Mouse (Mus musculus) lung, adult 2 months (tissue): ENCODE measurements around the gene Ldlrad3. TPM values are rescaled to one million over a fixed set of nuclear protein-coding genes. Genes with fewer than 3 reads are reported as not detected.
A peak's percentile ranks its signal among the peaks of the same experiment; 100 is the strongest.

ENCODE experiments used
- DNase-seq: peaks from one replicate; pipeline ENCODE4 v3.0.0; 2022
- H3K4me1 ChIP-seq: fragments of 200-500 bp; 2 replicates; pipeline ENCODE4 v1.6.1; 2011; ENCODE audit warnings: low read length; ENCODE audit not compliant: control insufficient read depth, insufficient read depth
- H3K4me3 ChIP-seq: fragments of 200-500 bp; replicated peaks from 2 replicates; pipeline ENCODE3; 2011; ENCODE audit warnings: low read depth, mild to moderate bottlenecking, control low read depth, low read length; ENCODE audit errors: extremely low read depth
- CTCF ChIP-seq: fragments of 200-500 bp; IDR thresholded peaks from 2 replicates; pipeline ENCODE4 v1.5.1; 2011; ENCODE audit warnings: mild to moderate bottlenecking, low read length, control low read depth; ENCODE audit not compliant: insufficient read depth
- POLR2A ChIP-seq: fragments of 200-500 bp; IDR thresholded peaks from 2 replicates; pipeline ENCODE4 v1.6.1; 2011; ENCODE audit warnings: low read depth, mild to moderate bottlenecking, control low read depth, low read length, borderline replicate concordance; ENCODE audit errors: extremely low read depth
- WGBS: fragments of 180-500 bp; shearing (Covaris S2); methylation state at CpG from one replicate; pipeline ENCODE4 v1.1.7; 2018; 5-methylcytosine and 5-hydroxymethylcytosine counted together
- polyA plus RNA-seq: library from polyadenylated mRNA; depleted of rRNA; stranded (reverse); fragments of >200 nt; gene quantifications from 2 replicates; pipeline ENCODE4 v1.2.3, GENCODE M21; 2012

Gene Ldlrad3
- polyA plus RNA-seq, 1 experiment, result 14.6 TPM

DNA sequence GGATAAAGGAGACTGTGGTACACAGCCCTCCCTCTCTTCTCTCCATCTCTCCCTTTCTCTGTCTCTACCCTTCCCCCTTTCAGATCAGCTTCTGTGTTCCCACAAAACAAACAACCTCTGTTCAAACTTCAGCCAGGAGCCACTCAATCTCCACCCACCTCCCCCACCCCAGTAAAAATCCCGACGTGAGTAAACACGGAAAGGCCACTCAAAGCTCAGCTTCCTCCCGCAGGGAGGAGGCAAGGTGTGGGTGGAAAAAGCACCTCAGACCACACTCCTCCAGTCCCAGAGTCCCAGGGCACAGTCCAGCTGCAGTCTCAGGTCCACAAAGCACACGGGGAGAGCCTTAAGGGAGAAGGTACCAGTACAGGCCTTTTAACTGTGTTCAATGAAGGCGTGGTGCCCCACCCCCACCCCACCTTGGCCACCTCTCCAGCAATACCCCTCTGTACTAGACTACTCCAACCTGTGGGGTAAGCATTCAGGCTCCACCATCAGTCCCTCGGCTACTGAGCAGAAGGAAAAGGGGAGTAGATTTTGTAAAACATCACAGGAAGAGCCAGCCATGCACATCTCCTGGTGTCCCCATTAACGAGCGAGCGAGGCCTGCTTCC is 53.1 kb downstream of the Ldlrad3 start:
- 41% methylated on average over 10 of the region's 10 CpGs for WGBS
- TF ChIP-seq POLR2A, result peak; percentile 62; the same call in 1 of the 2 replicates
- TF ChIP-seq CTCF, result no peak
- peak; percentile 44 for DNase-seq
- H3K4me1 ChIP-seq, result peaks cover 9% of the 10 kb centered on the region
- H3K4me3 ChIP-seq, result no peak overlapping the region

DNA sequence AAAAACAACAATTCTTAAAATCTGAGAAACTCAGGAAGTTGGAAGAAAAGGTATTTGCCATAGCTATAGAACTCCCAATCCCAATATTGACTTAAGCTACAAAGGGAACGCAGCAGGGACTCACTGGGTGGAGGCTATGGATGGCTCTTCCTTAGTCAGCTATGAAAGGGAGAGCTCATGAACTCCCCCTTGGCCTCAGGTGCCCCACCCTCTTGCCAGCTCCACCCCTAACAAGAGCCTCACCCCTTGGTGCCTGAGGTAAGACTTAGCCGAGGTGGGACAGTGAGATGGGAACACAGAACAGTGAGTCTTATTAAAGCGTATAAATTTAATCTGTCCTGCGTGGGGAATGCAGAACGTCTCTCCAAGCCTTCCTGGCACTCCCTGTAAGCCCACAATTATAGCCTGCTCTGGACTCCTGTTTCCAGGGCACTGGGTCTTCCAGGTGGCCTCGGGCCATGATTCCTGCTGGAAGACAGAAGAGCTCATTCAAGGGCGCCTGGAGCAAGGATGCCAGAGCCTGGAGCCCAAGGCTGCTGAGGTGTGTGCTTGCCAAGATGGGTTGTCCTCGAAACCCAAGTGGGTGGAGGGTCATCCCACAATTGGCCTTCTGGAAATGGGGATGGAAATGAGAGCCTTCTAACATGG is 55.9 kb downstream of the Ldlrad3 start:
- DNase-seq, result no peak
- H3K4me1 ChIP-seq, result peaks cover 10% of the 10 kb centered on the region
- H3K4me3 ChIP-seq, result no peak overlapping the region
- TF ChIP-seq CTCF, result no peak
- no peak for TF ChIP-seq POLR2A
- WGBS, result 73% methylated on average over 8 of the region's 8 CpGs

DNA sequence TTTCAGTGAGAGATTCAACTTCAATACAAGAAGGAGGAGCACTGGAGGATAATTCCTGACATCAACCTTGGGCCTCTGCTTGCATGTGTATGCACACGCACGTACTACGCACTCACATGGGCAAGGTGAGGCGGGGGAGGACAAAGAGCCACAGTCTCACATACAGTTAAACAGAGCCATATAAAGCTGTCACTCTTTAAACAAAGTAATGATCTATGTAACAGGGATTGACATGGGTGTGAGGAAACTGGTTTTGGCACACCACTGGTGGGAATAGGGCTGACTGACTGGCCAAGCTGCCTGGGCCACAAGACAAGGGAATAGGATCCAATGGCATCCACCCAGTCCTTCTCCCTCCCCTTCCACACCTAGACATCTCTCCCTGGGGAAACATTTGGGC is 57.0 kb downstream of the Ldlrad3 start:
- no peak for DNase-seq
- Histone ChIP-seq H3K4me1 (peaks cover 10% of the 10 kb centered on the region), H3K4me3 (no peak overlapping the region)
- TF ChIP-seq CTCF (no peak), POLR2A (no peak)
- 92% methylated on average over 4 of the region's 4 CpGs for WGBS

DNA sequence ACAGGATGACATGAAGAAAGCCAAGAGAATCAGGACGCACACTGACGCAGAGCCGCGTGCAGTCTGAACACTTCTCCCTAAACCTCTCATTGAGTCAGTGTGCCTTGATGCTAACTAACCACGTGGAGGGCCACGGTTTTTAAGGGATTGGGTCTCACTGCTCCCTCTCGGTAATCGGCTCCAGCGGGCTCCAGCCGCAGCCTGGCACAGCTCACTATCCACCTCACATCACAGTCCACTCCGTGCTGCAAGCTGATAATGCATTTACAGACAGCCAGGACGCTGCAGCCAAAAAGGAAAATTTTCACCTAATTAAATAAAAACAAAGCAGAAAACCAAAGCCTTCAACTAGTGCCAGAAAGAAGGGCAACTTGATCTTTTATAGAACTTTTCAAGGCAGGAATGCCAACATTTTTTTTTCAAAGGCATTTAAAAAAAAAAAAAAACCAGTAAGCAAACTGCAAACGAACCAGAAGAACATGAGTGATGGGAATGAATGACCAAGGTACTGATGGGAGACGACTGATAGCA is 57.6 kb downstream of the Ldlrad3 start:
- no peak for DNase-seq
- WGBS, result 74% methylated on average over 14 of the region's 14 CpGs
- peaks cover 10% of the 10 kb centered on the region for H3K4me1 ChIP-seq
- H3K4me3 ChIP-seq, result no peak overlapping the region
- TF ChIP-seq CTCF, result no peak
- no peak for TF ChIP-seq POLR2A

DNA sequence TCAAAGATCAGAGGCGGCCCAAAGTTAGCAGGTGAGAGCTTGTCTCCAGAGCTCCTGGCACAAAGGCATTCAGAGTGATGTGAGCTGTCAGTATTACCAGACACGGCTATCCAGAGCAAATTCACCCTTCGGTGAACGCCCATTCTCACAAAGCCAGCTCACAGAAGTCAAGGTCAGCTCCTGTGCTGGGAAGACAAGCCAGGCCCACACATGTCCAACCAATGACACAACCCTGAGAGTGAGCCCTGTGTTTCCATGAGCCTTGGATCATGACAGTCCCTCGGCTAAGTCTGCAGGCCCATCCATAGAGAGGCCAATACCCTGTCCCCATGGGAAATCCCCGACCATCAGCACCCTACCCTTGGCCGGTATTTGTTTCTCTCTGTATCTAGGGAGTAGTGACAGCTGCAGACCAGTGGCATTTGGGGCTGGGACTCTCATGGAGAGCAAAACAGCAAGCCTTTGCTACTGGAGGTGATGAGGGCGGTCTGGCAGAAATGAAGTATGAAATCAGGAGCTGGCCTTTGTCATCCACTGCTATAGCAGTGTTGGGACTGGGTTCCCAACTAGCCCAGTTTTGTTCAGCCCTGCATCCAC is 58.3 kb downstream of the Ldlrad3 start:
- no peak for TF ChIP-seq CTCF
- TF ChIP-seq POLR2A, result no peak
- 73% methylated on average over 8 of the region's 8 CpGs for WGBS
- peaks cover 7% of the 10 kb centered on the region for H3K4me1 ChIP-seq
- no peak overlapping the region for H3K4me3 ChIP-seq
- no peak for DNase-seq

DNA sequence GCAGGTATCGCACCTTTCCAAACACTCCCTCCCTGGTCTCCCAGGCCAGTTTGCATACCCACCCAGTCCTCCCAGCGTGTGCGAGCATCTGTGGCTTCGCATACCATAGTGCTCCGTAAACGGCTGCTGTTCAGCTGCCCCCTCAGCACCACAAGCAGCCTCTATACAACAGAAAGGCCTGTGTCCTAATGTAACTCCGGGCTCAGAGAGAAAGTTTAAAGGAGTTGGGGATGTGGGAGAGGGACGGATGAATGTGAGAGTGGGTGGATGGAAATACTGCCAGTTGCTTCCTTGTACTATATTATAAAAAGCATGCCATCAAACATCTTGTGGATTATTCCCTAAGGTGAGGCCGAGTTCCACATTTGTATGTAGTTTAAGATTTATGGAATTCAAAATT is 59.0 kb downstream of the Ldlrad3 start:
- Histone ChIP-seq H3K4me1 (peaks cover 7% of the 10 kb centered on the region), H3K4me3 (no peak overlapping the region)
- WGBS, result 79% methylated on average over 9 of the region's 9 CpGs
- TF ChIP-seq CTCF, result no peak
- TF ChIP-seq POLR2A, result no peak
- DNase-seq, result no peak

DNA sequence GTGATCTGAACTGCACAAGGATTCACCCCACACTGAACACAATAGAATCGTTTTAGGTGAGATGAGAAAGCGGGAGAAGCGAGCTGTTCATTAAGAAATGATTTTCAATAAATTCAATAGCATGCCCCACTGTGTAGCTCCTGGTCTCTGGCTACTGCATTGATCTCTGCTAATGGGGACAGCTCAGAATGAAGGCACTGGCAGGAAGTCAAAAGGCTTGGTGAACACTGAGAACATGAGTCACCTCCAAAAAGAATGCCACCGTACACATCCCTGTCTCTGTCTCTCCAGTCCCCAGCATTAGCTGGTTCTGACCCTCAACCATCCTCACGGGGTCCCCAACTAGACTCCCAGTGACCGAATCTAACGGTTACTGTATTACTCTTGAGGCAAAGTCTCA is 60.1 kb downstream of the Ldlrad3 start:
- 89% methylated on average over 7 of the region's 7 CpGs for WGBS
- no peak for TF ChIP-seq POLR2A
- no peak for TF ChIP-seq CTCF
- DNase-seq, result no peak
- Histone ChIP-seq H3K4me1 (peaks cover 5% of the 10 kb centered on the region), H3K4me3 (no peak overlapping the region)

DNA sequence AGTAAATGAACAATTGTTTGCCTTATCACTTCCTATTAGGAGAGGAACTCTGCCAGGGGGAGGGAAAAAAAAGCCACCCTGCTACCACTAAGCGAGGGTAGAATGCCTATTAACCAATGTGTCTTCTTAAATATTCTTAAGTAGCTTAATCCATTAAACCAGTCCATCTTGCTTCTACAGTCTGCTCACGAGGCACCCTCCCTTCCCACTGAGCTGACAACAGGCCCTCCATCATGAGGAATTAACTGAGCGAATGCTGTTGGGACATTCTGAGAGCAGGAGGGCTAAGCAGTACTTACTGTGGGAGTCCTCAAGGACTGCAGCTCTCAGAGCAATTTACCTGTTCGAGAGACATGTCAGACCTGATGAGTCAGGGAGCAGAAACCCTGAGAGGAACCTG is 61.1 kb downstream of the Ldlrad3 start:
- Histone ChIP-seq H3K4me1 (0 out of 2 replicates have a peak, but pooled peaks cover 2% of the 10 kb centered on the region), H3K4me3 (no peak overlapping the region)
- TF ChIP-seq CTCF, result no peak
- no peak for TF ChIP-seq POLR2A
- WGBS, result 64% methylated on average over 4 of the region's 4 CpGs
- DNase-seq, result no peak

DNA sequence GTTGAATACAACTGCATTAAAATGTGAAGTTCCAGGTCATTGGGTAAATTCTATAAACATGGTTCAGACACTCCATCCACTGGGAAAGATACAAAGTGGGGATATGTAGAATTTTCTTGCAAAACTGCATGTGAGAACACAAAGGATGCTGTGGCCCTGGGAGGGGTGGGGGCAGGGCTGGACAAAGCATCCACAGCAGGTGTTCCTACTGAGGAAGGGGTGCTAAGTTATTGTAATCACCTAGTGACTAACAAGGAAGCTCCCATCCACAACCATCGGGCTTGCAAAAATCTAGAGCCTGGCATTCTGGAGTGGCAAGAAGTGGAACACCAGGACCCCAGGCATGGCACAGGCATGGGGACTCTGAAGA is 64.1 kb downstream of the Ldlrad3 start:
- TF ChIP-seq POLR2A, result no peak
- no peak for TF ChIP-seq CTCF
- H3K4me1 ChIP-seq, result no peaks in the 10 kb centered on the region
- no peak for DNase-seq
- 88% methylated on average over 1 of the region's 1 CpGs for WGBS
- H3K4me3 ChIP-seq, result no peak overlapping the region
